Comparison of ENCODE assay signal across 20 mouse cellular contexts in genomic region chr9:113984946-113985620, GRCm38 (mm10). TPM values are rescaled to one million over a fixed set of nuclear protein-coding genes. Genes with fewer than 3 reads are reported as not detected.
DNase-seq lines count a peak whose midpoint lies in the region; ATAC-seq and TF ChIP-seq lines count a peak whose summit lies in the region.
"Had no signal": no experiment of that assay in that cellular context is flagged by ENCODE, and none has a peak within 500 bp of the region (broad histone marks: within the 10 kb centered on the region; RNA-seq: fewer than 3 reads in every experiment).

No protein-coding gene starts in this region.

- TF ChIP-seq CTCF in intestine, postnatal 0 days (IDR thresholded peaks at IDR 0.05; ENCODE audit: low read depth) = no peak
- no peak for TF ChIP-seq CTCF in liver, adult 2 months (IDR thresholded peaks at IDR 0.05; ENCODE audit: low read depth, low read length)
- TF ChIP-seq CTCF in liver, postnatal 0 days (IDR thresholded peaks at IDR 0.05; ENCODE audit: low read depth) = no peak

- no peak overlapping the region for H3K4me2 ChIP-seq in intestine, postnatal 0 days (replicated peaks; ENCODE audit: low read depth)
- no peak overlapping the region for H3K4me2 ChIP-seq in intestine, embryonic 15.5 days (replicated peaks)
- H3K4me2 ChIP-seq in liver, postnatal 0 days (ENCODE audit: low read depth, low read length) = no peak overlapping the region
- H3K4me2 ChIP-seq: embryonic facial prominence, embryonic 13.5 days; forebrain, embryonic 12.5 days; heart, embryonic 12.5 days; hindbrain, embryonic 15.5 days had no signal

- H3K9ac ChIP-seq in intestine, postnatal 0 days (ENCODE audit: low read depth, low read length) = no peak overlapping the region
- H3K9ac ChIP-seq in intestine, embryonic 15.5 days = no peak overlapping the region
- H3K9ac ChIP-seq in liver, adult 2 months (ENCODE audit: low read depth, low read length) = no peak overlapping the region
- H3K9ac ChIP-seq in liver, postnatal 0 days (replicated peaks) = no peak overlapping the region
- H3K9ac ChIP-seq: embryonic facial prominence, embryonic 13.5 days; forebrain, embryonic 12.5 days; heart, embryonic 12.5 days; hindbrain, embryonic 15.5 days had no signal

- H3K4me3 ChIP-seq in intestine, postnatal 0 days (ENCODE audit: low read depth, low read length) = no peak overlapping the region
- H3K4me3 ChIP-seq in intestine, embryonic 15.5 days (replicated peaks) = no peak overlapping the region
- no peak overlapping the region for H3K4me3 ChIP-seq in liver, adult 2 months (ENCODE audit: insufficient read depth, low read depth, low read length)
- H3K4me3 ChIP-seq in liver, postnatal 0 days (ENCODE audit: low read depth, low read length) = no peak overlapping the region
- H3K4me3 ChIP-seq: embryonic facial prominence, embryonic 13.5 days; forebrain, embryonic 12.5 days; heart, embryonic 12.5 days; hindbrain, embryonic 15.5 days had no signal

- no peak overlapping the region for H3K27ac ChIP-seq in intestine, postnatal 0 days (ENCODE audit: low read depth, low read length)
- H3K27ac ChIP-seq in intestine, embryonic 15.5 days = no peak overlapping the region
- H3K27ac ChIP-seq in liver, adult 2 months (replicated peaks; ENCODE audit: insufficient read depth, low read depth, low read length) = no peak overlapping the region
- no peak overlapping the region for H3K27ac ChIP-seq in liver, postnatal 0 days (ENCODE audit: low read depth)
- H3K27ac ChIP-seq: embryonic facial prominence, embryonic 13.5 days; forebrain, embryonic 12.5 days; hindbrain, embryonic 15.5 days had no signal

- H3K27me3 ChIP-seq in intestine, postnatal 0 days (replicated peaks; ENCODE audit: control insufficient read depth, insufficient read depth, low read length) = no peaks in the 10 kb centered on the region
- H3K27me3 ChIP-seq in intestine, embryonic 15.5 days (replicated peaks) = no peaks in the 10 kb centered on the region
- no peaks in the 10 kb centered on the region for H3K27me3 ChIP-seq in liver, adult 2 months (ENCODE audit: control insufficient read depth, insufficient read depth, low read length)
- no peaks in the 10 kb centered on the region for H3K27me3 ChIP-seq in liver, postnatal 0 days (ENCODE audit: insufficient read depth, low read length)
- H3K27me3 ChIP-seq: embryonic facial prominence, embryonic 13.5 days; forebrain, embryonic 12.5 days; hindbrain, embryonic 15.5 days had no signal

- TF ChIP-seq EP300 in liver, postnatal 0 days (IDR thresholded peaks at IDR 0.05; ENCODE audit: low read depth) = no peak

- no peak for TF ChIP-seq POLR2A in liver, adult 2 months (IDR thresholded peaks at IDR 0.05; ENCODE audit: extremely low read depth, insufficient read depth, low read length)

- no peaks in the 10 kb centered on the region for H3K36me3 ChIP-seq in intestine, postnatal 0 days (ENCODE audit: control insufficient read depth, insufficient read depth)
- H3K36me3 ChIP-seq in intestine, embryonic 15.5 days = no peaks in the 10 kb centered on the region
- no peaks in the 10 kb centered on the region for H3K36me3 ChIP-seq in liver, adult 2 months (ENCODE audit: control insufficient read depth, insufficient read depth, low read length)
- H3K36me3 ChIP-seq in liver, postnatal 0 days (replicated peaks; ENCODE audit: insufficient read depth, low read length) = no peaks in the 10 kb centered on the region
- H3K36me3 ChIP-seq: heart, embryonic 12.5 days had no signal

- H3K4me1 ChIP-seq in intestine, postnatal 0 days (replicated peaks; ENCODE audit: control insufficient read depth, insufficient read depth, low read length) = no peaks in the 10 kb centered on the region; the same call in 1 of the 2 replicates
- H3K4me1 ChIP-seq in intestine, embryonic 15.5 days (replicated peaks) = no peaks in the 10 kb centered on the region
- H3K4me1 ChIP-seq in liver, adult 2 months (ENCODE audit: control insufficient read depth, insufficient read depth, low read length) = no peaks in the 10 kb centered on the region
- H3K4me1 ChIP-seq in liver, postnatal 0 days (ENCODE audit: insufficient read depth) = no peaks in the 10 kb centered on the region
- H3K4me1 ChIP-seq: embryonic facial prominence, embryonic 13.5 days had no signal

- 68% methylated on average over 13 of the region's 13 CpGs for WGBS in intestine, postnatal 0 days
- WGBS in intestine, embryonic 15.5 days = 81% methylated on average over 13 of the region's 13 CpGs
- 64% methylated on average over 13 of the region's 13 CpGs for WGBS in liver, adult 2 months
- 77% methylated on average over 13 of the region's 13 CpGs for WGBS in liver, postnatal 0 days (ENCODE audit: insufficient replicate concordance)

- ATAC-seq in intestine, postnatal 0 days = peak; percentile 28; the same call in 1 of the 2 replicates
- no peak for ATAC-seq in intestine, embryonic 15.5 days
- ATAC-seq in liver, postnatal 0 days = no peak
- ATAC-seq: activated CD4-positive, CD25-positive, alpha-beta regulatory T cell, adult 4 months; CD4-positive, CD25-positive, alpha-beta regulatory T cell, adult 4 months; forebrain, embryonic 16.5 days had no signal

- H3K9me3 ChIP-seq in intestine, postnatal 0 days (ENCODE audit: control insufficient read depth) = no peaks in the 10 kb centered on the region
- no peaks in the 10 kb centered on the region for H3K9me3 ChIP-seq in intestine, embryonic 15.5 days
- H3K9me3 ChIP-seq in liver, postnatal 0 days (ENCODE audit: low read length) = no peaks in the 10 kb centered on the region
- H3K9me3 ChIP-seq: embryonic facial prominence, embryonic 13.5 days; forebrain, embryonic 12.5 days; heart, embryonic 12.5 days; hindbrain, embryonic 15.5 days had no signal

- no peaks in the 10 kb centered on the region for H3K79me2 ChIP-seq in liver, adult 2 months (ENCODE audit: control insufficient read depth, insufficient read depth, low read length)

- peak; percentile 30 for DNase-seq in liver, adult 2 months (ENCODE audit: extremely low read depth, low read depth, low spot score)
- DNase-seq in liver, postnatal 0 days = no peak
- peak; percentile 83 to 87 for DNase-seq in kidney, postnatal 25 days
- no peak for DNase-seq in heart, postnatal 4 days
- no peak for DNase-seq in gastrocnemius, adult 18-20 months (ENCODE audit: low spot score)
- DNase-seq: adrenal gland, postnatal 14 days; B cell, adult 2 months; cerebellum, adult 11-12 months; cerebellum, adult 9-11 months; cerebellum, postnatal 36 days; gastrocnemius, postnatal 14 days had no signal

RNA-seq across cellular contexts. Expression of gene Ubp1, which starts 54.3 kb away (rescaled TPM):
- polyA plus RNA-seq in intestine, postnatal 0 days (2015; fragmentation: Nextera tagmentation; extraction: Ambion mirVana) = 14.7 and 15.6 TPM in 2 replicates
- 29.3 and 29.5 TPM in 2 replicates for polyA plus RNA-seq in intestine, embryonic 15.5 days (2015; fragmentation: Nextera tagmentation; extraction: Ambion mirVana)
- total RNA-seq in liver, adult 2 months (2014; rRNA removed) = 24.2 and 30.9 TPM in 2 replicates
- polyA plus RNA-seq in liver, adult 2 months (2012; rRNA removed) = 26.6 and 27.8 TPM in 2 replicates
- 22.6 and 22.8 TPM in 2 replicates for polyA plus RNA-seq in liver, postnatal 0 days (2015; fragmentation: Nextera tagmentation; extraction: Ambion mirVana)
- total RNA-seq in heart, postnatal 4 days (2021) = 10 to 100 TPM; 39.1 to 39.8 TPM
- total RNA-seq in gastrocnemius, adult 18-20 months (2021) = 10 to 100 TPM; 14.3 to 17.0 TPM

Comparison
In these comparisons a context has a peak if more than half of its experiments do, and no peak if none do; other contexts are left out.
1. DNase-seq: peak in liver, adult 2 months (single experiment) and kidney, postnatal 25 days (2 of 2); none in liver, postnatal 0 days (single experiment), heart, postnatal 4 days (single experiment) and gastrocnemius, adult 18-20 months (single experiment).